Mouse (Mus musculus): ENCODE measurements around the gene Cfap46. TPM values are rescaled to one million over a fixed set of nuclear protein-coding genes. Genes with fewer than 3 reads are reported as not detected.

Gene Cfap46
- polyA plus RNA-seq, 1 experiment from 2014 or later, result 0.26 TPM

DNA sequence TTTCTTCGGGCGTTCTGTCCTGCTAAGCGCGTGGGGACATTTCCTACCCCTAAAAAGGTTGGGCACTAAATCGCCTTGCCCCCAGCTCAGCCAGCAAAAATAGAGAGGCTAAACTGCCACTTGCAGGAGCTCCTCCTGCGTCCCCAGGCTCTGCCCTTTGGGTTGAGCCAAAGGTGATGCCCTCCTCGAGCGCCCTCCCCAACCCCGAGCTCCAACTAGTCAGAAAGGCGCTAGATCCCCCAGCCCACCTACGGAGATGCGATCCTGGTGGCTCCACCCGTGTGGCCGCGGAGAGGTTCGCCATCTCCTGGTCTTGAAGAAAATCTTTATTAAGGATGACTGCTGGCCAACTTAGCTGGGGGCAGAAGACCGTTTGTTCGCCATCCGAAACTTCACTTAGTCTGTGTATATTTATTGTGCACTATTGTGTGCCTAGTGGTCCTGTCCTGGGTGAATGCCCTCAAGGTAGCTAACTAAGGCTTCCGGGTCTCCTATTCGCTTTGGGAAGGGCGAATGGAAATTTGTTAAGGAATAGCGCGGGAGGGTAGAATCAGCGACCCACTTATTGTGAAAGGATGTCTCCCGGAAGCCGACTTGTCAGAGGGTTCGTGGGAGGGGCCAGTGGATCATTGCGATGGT is 98.3 kb downstream of the Cfap46 start:
- H3K4me2 ChIP-seq (replicated peaks), result no peak overlapping the region

DNA sequence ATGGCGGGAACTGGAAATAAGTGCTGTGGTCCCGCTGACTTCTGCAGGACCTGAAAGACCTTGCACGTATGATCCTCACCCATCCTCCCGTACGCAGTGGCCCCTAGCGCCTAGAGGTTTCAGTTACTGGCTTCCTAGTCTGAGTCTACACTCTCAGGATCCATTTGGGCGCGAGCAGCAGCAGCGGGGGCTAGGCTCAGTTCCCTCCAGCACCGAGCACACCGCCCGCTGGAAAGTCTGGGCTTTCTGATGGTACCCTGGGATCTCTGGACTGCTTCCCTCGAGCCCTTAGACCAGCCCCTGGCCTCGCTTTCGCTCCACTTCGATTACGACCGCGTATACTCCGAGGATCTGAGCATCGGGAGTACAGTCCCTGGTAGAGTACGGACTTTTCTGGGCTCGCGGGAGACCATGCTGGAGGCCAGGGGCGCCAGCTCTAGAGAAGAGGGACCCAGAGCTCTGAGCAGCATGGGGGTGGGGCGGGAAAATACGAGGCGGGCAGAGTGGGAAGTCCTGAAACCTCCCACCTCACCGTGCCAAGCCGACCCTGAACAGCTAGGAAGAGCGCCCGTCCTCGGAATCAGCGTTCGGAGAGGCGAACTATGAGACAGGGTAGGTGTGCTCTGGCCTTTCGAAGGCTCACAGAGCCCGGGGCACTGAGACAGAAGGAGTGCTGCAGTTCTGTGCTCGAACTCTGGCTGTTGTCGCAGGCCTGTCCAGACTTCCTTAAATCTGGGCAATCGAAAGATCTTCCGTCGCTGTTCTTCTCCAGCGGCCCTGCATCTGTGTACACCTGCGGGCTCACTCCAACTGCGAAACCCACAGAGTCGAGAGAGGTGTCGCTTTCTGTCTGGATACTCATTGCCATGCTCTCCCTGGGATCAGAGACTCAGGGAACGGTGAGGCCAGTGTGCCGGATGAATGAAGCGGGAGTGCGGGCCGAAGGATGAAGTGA is 99.1 kb downstream of the Cfap46 start:
- 1% methylated on average over 53 of the region's 53 CpGs for WGBS
- H3K9me3 ChIP-seq, result no peaks in the 10 kb centered on the region
- no peak overlapping the region for H3K9ac ChIP-seq
- H3K4me1 ChIP-seq, result peaks cover 27% of the 10 kb centered on the region
- H3K4me2 ChIP-seq (replicated peaks), result 0 out of 2 replicates have a peak overlapping the region, but pooled peaks have one; percentile 3
- peaks cover 100% of the 10 kb centered on the region for H3K27me3 ChIP-seq
- H3K4me3 ChIP-seq, result peak overlapping the region; percentile 10; the same call in 1 of the 2 replicates
- H3K27ac ChIP-seq, result no peak overlapping the region
- H3K36me3 ChIP-seq, result no peaks in the 10 kb centered on the region
- no peak for ATAC-seq (ENCODE audit: insufficient number of reproducible peaks, insufficient read depth, low FRiP score, low TSS enrichment)

More for the DNA sequence above, 98.3 kb downstream of the Cfap46 start:
- Histone ChIP-seq H3K4me1 (peaks cover 27% of the 10 kb centered on the region), H3K9ac (no peak overlapping the region), H3K36me3 (no peaks in the 10 kb centered on the region), H3K9me3 (no peaks in the 10 kb centered on the region), H3K4me3 (0 out of 2 replicates have a peak overlapping the region, but pooled peaks have one; percentile 10), H3K27me3 (peaks cover 98% of the 10 kb centered on the region), H3K27ac (no peak overlapping the region)
- 3% methylated on average over 29 of the region's 29 CpGs for WGBS
- no peak for ATAC-seq (ENCODE audit: insufficient number of reproducible peaks, insufficient read depth, low FRiP score, low TSS enrichment)

DNA sequence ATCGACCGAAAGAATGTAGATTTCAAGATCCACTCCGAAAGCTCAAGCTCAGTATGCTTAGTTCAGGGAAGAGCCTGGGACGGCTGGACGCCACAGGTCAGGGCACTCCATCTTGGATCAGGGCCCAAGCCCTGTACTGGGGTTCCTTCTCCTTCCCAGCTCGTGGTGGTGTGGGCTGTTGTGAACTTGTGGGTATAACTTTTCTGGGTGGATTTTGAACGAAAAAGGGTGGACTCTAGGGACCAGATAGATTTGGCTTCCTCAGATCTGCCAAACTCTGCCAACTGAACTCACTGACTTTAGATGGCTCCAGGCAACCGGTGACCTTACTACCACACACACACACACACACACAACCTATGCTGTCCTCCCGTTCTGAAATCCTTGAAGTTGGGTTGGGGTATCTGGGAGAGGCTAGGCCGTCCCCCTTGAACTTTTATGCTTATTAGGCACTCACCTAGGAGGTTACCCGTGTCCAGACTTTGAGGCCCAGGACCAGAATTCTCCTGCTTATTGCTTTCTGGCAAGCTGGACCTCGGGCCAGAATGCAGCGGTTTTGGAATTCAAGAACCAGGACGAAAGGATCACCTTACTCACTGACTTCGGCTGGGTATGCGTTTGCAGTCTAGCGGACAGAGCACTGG is 100.4 kb downstream of the Cfap46 start:
- ATAC-seq (ENCODE audit: insufficient number of reproducible peaks, insufficient read depth, low FRiP score, low TSS enrichment), result no peak
- no peak overlapping the region for H3K9ac ChIP-seq
- H3K36me3 ChIP-seq, result 0 out of 2 replicates have a peak, but pooled peaks cover 3% of the 10 kb centered on the region
- H3K4me3 ChIP-seq, result no peak overlapping the region; the same call in 1 of the 2 replicates
- no peaks in the 10 kb centered on the region for H3K9me3 ChIP-seq
- peaks cover 27% of the 10 kb centered on the region for H3K4me1 ChIP-seq
- no peak overlapping the region for H3K27ac ChIP-seq
- 7% methylated on average over 17 of the region's 17 CpGs for WGBS
- no peak overlapping the region for H3K4me2 ChIP-seq (replicated peaks)
- H3K27me3 ChIP-seq, result peaks cover 100% of the 10 kb centered on the region

DNA sequence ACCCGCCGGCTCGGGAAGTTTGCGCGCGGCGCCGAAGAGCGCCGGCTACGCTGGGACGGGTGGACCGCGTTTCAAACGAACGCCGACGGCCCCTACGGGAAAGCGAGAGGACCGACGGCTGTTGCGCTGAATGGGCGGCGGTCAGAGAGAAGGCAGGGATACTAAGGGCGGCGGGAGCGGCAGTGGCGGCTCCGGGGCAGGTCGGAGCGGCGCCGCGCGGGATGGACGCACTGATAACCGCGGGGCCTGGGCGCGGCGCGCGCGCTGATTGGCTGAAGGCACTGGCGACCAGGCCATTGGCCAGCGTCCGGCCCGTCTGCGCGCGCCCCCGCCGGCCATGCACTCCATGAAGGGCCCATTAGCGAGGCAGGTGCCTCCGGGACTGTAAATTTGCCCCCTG is 101.0 kb downstream of the Cfap46 start, which contains the start of gene Nkx6-2:
Nkx6-2 (minus strand) TSS at position 203 of the 400 bp plus-strand sequence.
- H3K9me3 ChIP-seq, result no peaks in the 10 kb centered on the region
- H3K27me3 ChIP-seq, result peaks cover 99% of the 10 kb centered on the region
- H3K27ac ChIP-seq, result no peak within 1 kb of the TSS
- peak within 1 kb of the TSS; percentile 33 for H3K4me3 ChIP-seq
- 2% methylated on average over 56 of the region's 56 CpGs for WGBS
- H3K9ac ChIP-seq, result no peak within 1 kb of the TSS
- 0 out of 2 replicates have a peak, but pooled peaks have one; percentile 58 for ATAC-seq (ENCODE audit: insufficient number of reproducible peaks, insufficient read depth, low FRiP score, low TSS enrichment)
- H3K4me2 ChIP-seq (replicated peaks), result peak within 1 kb of the TSS; percentile 53
- H3K36me3 ChIP-seq, result 0 out of 2 replicates have a peak, but pooled peaks cover 9% of the 10 kb centered on the region
- H3K4me1 ChIP-seq, result peaks cover 27% of the 10 kb centered on the region

DNA sequence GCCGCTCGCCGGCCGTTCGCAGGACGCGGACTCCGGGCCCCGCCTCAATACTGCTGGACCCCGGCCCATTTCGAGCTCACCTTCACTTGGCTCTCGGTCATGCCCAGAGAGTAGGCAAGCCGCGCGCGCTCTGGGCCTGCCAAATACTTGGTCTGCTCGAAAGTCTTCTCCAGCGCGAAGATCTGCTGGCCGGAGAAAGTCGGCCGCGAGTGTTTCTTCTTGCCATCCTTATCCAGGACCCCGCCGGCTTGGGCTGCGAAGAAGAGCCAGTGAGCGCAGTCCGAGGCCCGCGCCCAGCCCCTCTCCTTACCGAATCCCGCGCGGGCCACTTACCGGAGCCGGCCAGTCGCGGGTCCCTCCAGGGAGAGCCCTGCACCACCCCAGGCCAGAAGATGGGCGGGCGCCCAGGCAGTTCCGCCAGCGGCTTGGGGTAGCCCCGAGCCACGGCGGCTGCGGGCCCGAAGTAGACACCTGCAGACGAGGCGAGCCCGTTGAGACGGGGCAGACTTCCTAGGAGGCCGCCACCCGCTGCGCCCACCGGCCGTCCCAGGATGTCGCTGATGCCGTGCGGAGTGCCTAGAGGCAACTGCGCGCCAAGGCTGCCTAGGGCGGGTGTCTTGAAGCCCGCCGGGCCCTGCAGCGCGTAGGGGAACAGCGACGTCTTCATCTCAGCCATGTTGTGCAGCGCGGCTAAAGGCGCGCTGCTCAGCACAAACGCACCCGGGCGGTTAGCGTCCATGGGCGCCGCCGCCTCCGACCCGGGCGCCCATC is 101.6 kb downstream of the Cfap46 start:
- no peak for ATAC-seq (ENCODE audit: insufficient number of reproducible peaks, insufficient read depth, low FRiP score, low TSS enrichment)
- Histone ChIP-seq H3K27ac (no peak overlapping the region), H3K9ac (no peak overlapping the region)

DNA sequence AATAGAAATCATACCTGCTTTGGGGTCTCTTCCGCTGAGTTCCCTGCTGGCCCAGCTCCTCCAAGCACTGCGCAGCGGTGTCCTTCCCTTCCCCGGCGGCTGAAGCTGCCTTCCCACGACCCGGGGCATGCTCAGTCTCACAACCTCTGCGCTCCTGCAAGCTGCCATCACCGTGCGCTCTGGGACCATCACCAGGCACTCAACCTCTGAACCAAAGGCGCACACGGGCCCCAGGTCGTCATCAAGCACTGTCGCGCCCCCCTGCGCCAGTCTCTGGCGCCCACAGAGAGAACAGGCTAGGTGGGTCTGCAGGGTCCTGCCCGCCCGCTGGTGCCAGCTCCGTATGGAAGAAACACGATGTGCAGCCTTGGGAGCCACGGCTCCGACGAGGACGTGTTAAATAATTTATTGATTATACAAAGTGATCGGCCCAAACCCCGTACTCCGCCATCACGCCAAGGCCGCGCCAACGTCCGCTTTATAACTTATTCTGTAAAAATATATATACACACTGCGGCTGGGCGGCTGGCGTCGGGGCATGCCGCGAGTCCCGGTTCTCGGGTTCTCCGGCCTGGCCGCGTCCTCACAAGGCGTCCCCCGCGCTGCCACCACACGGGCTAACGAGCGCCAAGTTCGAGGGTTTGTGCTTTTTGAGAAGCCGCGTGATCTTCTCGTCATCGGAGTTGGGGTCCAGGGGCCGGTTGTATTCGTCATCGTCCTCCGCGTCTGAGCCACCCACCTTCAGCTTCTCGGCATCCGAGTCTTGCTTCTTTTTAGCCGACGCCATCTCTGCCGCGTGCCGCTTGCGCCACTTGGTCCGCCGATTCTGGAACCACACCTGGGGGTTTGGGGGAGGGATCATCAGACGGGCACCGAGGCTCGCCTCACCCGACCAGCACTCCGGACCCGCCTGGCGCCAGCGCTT is 102.5 kb downstream of the Cfap46 start:
- peak overlapping the region; percentile 33 for H3K4me3 ChIP-seq
- peaks cover 84% of the 10 kb centered on the region for H3K27me3 ChIP-seq
- H3K9ac ChIP-seq, result no peak overlapping the region
- H3K27ac ChIP-seq, result no peak overlapping the region
- H3K4me1 ChIP-seq, result peaks cover 27% of the 10 kb centered on the region
- no peak for ATAC-seq (ENCODE audit: insufficient number of reproducible peaks, insufficient read depth, low FRiP score, low TSS enrichment)
- WGBS, result 1% methylated on average over 78 of the region's 78 CpGs
- H3K36me3 ChIP-seq, result peaks cover 9% of the 10 kb centered on the region; the same call in 1 of the 2 replicates
- no peaks in the 10 kb centered on the region for H3K9me3 ChIP-seq
- H3K4me2 ChIP-seq (replicated peaks), result peak overlapping the region; percentile 53

More for the DNA sequence above, 101.6 kb downstream of the Cfap46 start:
- H3K9me3 ChIP-seq, result no peaks in the 10 kb centered on the region
- peak overlapping the region; percentile 53 for H3K4me2 ChIP-seq (replicated peaks)
- H3K4me3 ChIP-seq, result peak overlapping the region; percentile 33
- H3K4me1 ChIP-seq, result peaks cover 27% of the 10 kb centered on the region
- under 1% methylated on average over 82 of the region's 82 CpGs for WGBS
- H3K36me3 ChIP-seq, result peaks cover 9% of the 10 kb centered on the region; the same call in 1 of the 2 replicates
- peaks cover 93% of the 10 kb centered on the region for H3K27me3 ChIP-seq

DNA sequence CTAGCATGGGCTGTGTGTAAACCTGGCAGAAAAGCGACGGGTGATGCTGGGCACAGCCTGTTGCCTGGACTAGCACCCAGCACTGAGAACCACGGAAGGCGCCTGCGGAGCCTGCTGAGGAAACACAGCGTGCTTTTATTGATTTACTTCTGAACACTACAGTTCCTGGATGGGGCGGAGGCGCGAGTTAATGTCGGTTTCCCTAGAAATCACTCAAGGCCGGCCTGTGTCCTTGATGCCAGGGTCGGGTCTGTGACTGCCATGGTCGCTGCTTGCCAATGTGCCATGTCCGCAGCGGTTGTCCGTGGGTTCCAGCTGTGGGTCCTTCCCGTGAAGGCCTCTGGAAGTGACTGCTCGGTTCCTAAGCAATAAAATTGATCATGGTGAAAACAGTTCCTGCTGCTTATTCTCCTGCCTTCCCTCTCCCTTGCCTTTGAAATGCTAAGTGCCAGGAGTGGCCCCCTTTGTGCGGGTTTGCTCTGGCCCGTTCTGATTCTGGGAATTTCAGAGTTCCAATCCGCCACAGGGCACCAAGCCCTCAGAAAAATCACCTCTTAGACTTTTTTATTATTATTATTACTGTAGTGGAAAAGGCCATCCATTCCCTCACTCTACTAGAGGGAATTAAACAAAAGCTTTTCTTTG is 104.2 kb downstream of the Cfap46 start:
- no peak for ATAC-seq (ENCODE audit: insufficient number of reproducible peaks, insufficient read depth, low FRiP score, low TSS enrichment)
- H3K4me3 ChIP-seq, result no peak overlapping the region
- H3K9ac ChIP-seq, result no peak overlapping the region
- peaks cover 9% of the 10 kb centered on the region; the same call in 1 of the 2 replicates for H3K36me3 ChIP-seq
- peaks cover 19% of the 10 kb centered on the region for H3K4me1 ChIP-seq
- H3K27ac ChIP-seq, result no peak overlapping the region
- WGBS, result 64% methylated on average over 21 of the region's 21 CpGs
- no peaks in the 10 kb centered on the region for H3K9me3 ChIP-seq
- peaks cover 67% of the 10 kb centered on the region for H3K27me3 ChIP-seq
- no peak overlapping the region for H3K4me2 ChIP-seq (replicated peaks)

DNA sequence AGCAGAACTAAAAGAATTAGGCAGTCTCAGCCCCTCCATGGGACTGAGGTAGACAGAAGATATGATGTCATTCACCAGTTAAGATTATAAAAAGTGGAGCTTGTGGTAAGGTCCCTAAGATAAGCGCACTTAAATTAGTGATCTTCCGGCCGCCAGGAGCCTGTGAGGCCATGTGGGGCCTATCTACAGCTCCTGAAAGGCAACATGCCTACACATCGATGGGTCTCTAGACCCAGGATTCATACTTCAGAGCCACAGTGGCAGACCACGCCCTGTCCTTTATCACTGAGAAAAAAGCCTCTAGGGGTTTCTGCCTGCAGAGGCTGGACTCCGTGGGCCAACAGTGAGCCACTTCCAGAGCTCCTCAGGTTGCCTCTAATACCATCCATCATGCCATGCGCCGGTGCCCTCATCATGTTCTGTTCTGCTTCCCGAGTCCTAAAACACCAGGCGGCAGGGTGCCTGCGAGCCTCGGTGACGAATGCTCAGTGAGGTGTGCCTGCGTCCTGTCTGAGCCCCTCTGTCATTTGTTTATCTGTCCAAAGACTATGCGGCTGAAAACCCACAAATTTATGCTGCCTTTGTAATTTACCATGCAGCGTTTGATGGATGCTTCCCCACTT is 107.4 kb downstream of the Cfap46 start:
- H3K9ac ChIP-seq, result no peak overlapping the region
- no peaks in the 10 kb centered on the region for H3K9me3 ChIP-seq
- peaks cover 3% of the 10 kb centered on the region for H3K4me1 ChIP-seq
- peaks cover 35% of the 10 kb centered on the region for H3K27me3 ChIP-seq
- no peak overlapping the region for H3K4me2 ChIP-seq (replicated peaks)
- WGBS, result 82% methylated on average over 16 of the region's 16 CpGs
- H3K4me3 ChIP-seq, result no peak overlapping the region
- no peak for ATAC-seq (ENCODE audit: insufficient number of reproducible peaks, insufficient read depth, low FRiP score, low TSS enrichment)
- peaks cover 9% of the 10 kb centered on the region; the same call in 1 of the 2 replicates for H3K36me3 ChIP-seq
- no peak overlapping the region for H3K27ac ChIP-seq

DNA sequence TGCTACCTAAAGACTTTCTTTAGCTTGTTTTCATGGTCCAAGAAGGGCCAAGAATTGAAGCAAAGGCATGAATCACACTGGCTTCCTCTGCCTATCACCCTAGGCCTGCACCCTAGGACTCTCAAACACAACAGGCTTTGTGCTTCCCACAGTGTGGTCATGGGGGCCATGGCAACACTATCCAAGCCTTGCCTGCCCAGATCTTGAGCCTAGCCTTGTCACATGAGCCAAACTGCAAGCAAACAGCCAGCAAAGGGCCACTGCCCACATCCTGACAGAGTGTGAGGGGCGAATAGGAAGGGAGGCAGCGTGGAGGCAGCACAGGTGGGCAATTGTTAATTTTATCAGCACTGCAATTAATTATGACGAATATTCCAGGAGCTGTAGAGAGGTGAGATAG is 111.0 kb downstream of the Cfap46 start:
- WGBS, result 91% methylated on average over 3 of the region's 3 CpGs
- ATAC-seq (ENCODE audit: insufficient number of reproducible peaks, insufficient read depth, low FRiP score, low TSS enrichment), result no peak
- Histone ChIP-seq H3K4me1 (no peaks in the 10 kb centered on the region), H3K4me2 (replicated peaks) (no peak overlapping the region), H3K27ac (no peak overlapping the region), H3K9ac (no peak overlapping the region), H3K9me3 (no peaks in the 10 kb centered on the region), H3K4me3 (no peak overlapping the region), H3K36me3 (peaks cover 6% of the 10 kb centered on the region; the same call in 1 of the 2 replicates), H3K27me3 (no peaks in the 10 kb centered on the region)

Measured in embryonic facial prominence, embryonic 12.5 days (tissue).